Mouse (Mus musculus): ENCODE results near the gene Guk1. TPM values are rescaled to one million over a fixed set of nuclear protein-coding genes. Genes with fewer than 3 reads are reported as not detected.
A peak's percentile ranks its signal among the peaks of the same experiment; 100 is the strongest.

Gene Guk1
- polyA plus RNA-seq, 1 experiment from 2014 or later, result 112 TPM

DNA sequence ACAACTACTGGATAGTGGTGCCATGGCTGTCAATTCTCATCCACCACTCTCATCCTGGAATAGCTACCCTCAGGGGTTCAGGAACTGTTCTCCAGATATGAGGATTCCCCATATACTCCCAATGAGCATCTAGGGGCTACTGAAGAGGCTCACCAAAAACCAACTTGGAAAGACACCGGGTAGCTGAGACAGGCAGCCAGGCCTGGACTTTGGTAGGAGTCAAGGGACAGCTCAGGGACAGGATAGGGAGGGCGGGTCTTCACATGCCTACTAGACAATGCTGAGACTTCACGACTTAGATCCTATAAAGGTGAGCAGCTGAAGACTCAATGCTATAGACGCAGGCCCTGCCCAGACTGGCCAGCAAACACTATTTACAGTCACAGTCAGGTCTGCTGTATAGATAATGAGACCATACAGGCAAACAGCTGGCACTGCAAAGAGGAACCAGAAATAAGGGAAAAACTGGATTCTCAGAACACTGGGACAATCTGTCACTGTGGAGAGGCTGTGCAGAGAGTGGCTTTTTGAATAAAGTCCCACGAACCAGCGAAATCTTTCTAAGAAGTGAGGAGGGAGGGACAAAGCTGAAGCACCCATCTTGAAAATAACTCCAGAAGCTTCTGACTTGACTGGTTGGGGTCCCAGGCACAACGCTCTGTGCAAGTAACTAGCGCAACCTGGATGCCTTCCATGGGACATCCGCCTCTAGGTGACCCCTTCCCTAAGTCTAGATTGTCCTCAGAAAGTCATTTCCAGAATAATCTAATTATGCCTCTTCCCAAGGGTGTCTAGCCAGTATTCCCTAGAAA is 29.4 kb downstream of the Guk1 start:
- Histone ChIP-seq H3K9ac (ENCODE audit: low read length) (0 out of 2 replicates have a peak overlapping the region, but pooled peaks have one; percentile 2), H3K4me3 (ENCODE audit: low read depth, low read length) (peak overlapping the region; percentile 58), H3K27me3 (ENCODE audit: control insufficient read depth, insufficient read depth, low read length) (no peaks in the 10 kb centered on the region), H3K4me1 (ENCODE audit: control insufficient read depth, insufficient read depth, low read length) (peaks cover 3% of the 10 kb centered on the region; the same call in 1 of the 2 replicates), H3K4me2 (ENCODE audit: low read depth) (peak overlapping the region; percentile 70), H3K27ac (ENCODE audit: low read depth, low read length) (peak overlapping the region; percentile 88), H3K36me3 (ENCODE audit: control insufficient read depth, insufficient read depth, low read length) (no peaks in the 10 kb centered on the region; the same call in 1 of the 2 replicates), H3K9me3 (ENCODE audit: control insufficient read depth, low read length) (no peaks in the 10 kb centered on the region)
- WGBS, result 60% methylated on average over 9 of the region's 9 CpGs
- peak; percentile 20 for DNase-seq (ENCODE audit: low spot score)
- no peak; the same call in 1 of the 2 replicates for ATAC-seq (ENCODE audit: insufficient read depth, low FRiP score, low TSS enrichment)

DNA sequence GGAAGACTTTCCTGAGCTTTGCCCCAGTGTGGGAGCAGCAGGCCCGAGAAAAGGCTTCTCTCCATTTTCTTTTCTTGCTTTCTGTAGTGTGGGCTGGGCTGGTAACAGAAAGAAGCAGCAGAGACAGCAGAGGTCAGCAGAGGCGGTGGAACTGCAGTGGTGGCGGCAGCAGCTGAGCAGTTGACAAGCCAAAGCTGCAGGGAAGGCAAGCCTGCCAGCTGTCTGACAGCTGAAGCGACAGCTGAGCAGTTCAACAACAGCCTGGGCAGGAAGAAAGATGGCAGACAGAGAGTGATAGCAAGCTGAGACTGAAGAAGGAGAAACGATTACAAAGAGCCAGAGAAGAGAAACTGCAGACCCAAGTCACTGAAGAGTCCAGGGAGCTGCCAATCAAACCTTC is 30.6 kb downstream of the Guk1 start:
- no peak for DNase-seq (ENCODE audit: low spot score)
- Histone ChIP-seq H3K36me3 (ENCODE audit: control insufficient read depth, insufficient read depth, low read length) (no peaks in the 10 kb centered on the region; the same call in 1 of the 2 replicates), H3K4me3 (ENCODE audit: low read depth, low read length) (no peak overlapping the region), H3K4me2 (ENCODE audit: low read depth) (no peak overlapping the region), H3K9ac (ENCODE audit: low read length) (no peak overlapping the region), H3K4me1 (ENCODE audit: control insufficient read depth, insufficient read depth, low read length) (peaks cover 3% of the 10 kb centered on the region; the same call in 1 of the 2 replicates), H3K27ac (ENCODE audit: low read depth, low read length) (no peak overlapping the region), H3K9me3 (ENCODE audit: control insufficient read depth, low read length) (no peaks in the 10 kb centered on the region), H3K27me3 (ENCODE audit: control insufficient read depth, insufficient read depth, low read length) (no peaks in the 10 kb centered on the region)
- WGBS, result 77% methylated on average over 5 of the region's 5 CpGs
- ATAC-seq (ENCODE audit: insufficient read depth, low FRiP score, low TSS enrichment), result no peak

DNA sequence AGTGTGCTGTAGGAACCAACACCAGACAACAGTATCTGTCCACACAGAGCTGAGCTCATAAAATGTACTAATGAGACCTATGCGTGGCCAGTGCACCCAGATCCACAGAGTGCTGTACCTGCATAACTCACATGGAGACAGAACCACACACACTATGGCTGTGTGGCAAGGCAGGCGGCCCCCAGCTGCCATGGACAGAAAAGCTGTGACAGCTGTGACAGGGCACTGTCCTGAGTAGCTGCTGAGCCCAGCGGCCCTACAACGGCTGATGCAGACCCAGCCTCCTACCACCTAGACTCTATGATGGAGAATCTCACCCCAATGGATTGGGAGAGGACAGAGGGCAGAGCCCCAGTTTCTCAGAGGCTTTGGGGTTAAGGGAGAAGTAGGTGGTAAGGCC is 32.5 kb downstream of the Guk1 start:
- H3K9ac ChIP-seq (ENCODE audit: low read length), result no peak overlapping the region
- no peaks in the 10 kb centered on the region for H3K9me3 ChIP-seq (ENCODE audit: control insufficient read depth, low read length)
- H3K4me3 ChIP-seq (ENCODE audit: low read depth, low read length), result no peak overlapping the region
- H3K4me2 ChIP-seq (ENCODE audit: low read depth), result no peak overlapping the region
- H3K27me3 ChIP-seq (ENCODE audit: control insufficient read depth, insufficient read depth, low read length), result no peaks in the 10 kb centered on the region
- DNase-seq (ENCODE audit: low spot score), result no peak
- WGBS, result 93% methylated on average over 4 of the region's 4 CpGs
- no peaks in the 10 kb centered on the region; the same call in 1 of the 2 replicates for H3K36me3 ChIP-seq (ENCODE audit: control insufficient read depth, insufficient read depth, low read length)
- no peak overlapping the region for H3K27ac ChIP-seq (ENCODE audit: low read depth, low read length)
- ATAC-seq (ENCODE audit: insufficient read depth, low FRiP score, low TSS enrichment), result no peak
- H3K4me1 ChIP-seq (ENCODE audit: control insufficient read depth, insufficient read depth, low read length), result peaks cover 3% of the 10 kb centered on the region; the same call in 1 of the 2 replicates

DNA sequence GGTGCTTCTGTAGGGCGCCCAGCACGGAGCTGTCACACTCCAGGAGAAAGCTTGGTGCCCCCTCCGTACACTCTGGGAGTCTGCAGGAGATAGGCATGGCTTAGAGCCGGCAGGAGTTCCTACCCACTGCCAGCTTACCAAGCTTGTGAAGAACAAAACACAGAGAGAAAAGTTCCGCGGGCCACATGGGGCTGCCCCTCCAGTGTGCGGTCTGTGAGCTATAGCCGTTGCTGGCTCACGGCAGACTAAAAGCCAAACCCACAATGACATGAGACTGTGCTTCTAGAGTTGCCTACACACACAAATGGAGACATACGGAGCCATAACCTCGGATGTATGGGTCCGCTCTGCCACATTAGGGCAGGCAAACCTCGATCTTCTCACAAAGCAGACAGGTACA is 32.9 kb downstream of the Guk1 start:
- no peak overlapping the region for H3K4me3 ChIP-seq (ENCODE audit: low read depth, low read length)
- H3K4me1 ChIP-seq (ENCODE audit: control insufficient read depth, insufficient read depth, low read length), result peaks cover 2% of the 10 kb centered on the region; the same call in 1 of the 2 replicates
- WGBS, result 91% methylated on average over 13 of the region's 13 CpGs
- no peak overlapping the region for H3K27ac ChIP-seq (ENCODE audit: low read depth, low read length)
- no peaks in the 10 kb centered on the region for H3K27me3 ChIP-seq (ENCODE audit: control insufficient read depth, insufficient read depth, low read length)
- H3K4me2 ChIP-seq (ENCODE audit: low read depth), result no peak overlapping the region
- no peaks in the 10 kb centered on the region; the same call in 1 of the 2 replicates for H3K36me3 ChIP-seq (ENCODE audit: control insufficient read depth, insufficient read depth, low read length)
- ATAC-seq (ENCODE audit: insufficient read depth, low FRiP score, low TSS enrichment), result no peak
- no peak overlapping the region for H3K9ac ChIP-seq (ENCODE audit: low read length)
- H3K9me3 ChIP-seq (ENCODE audit: control insufficient read depth, low read length), result no peaks in the 10 kb centered on the region
- DNase-seq (ENCODE audit: low spot score), result no peak

DNA sequence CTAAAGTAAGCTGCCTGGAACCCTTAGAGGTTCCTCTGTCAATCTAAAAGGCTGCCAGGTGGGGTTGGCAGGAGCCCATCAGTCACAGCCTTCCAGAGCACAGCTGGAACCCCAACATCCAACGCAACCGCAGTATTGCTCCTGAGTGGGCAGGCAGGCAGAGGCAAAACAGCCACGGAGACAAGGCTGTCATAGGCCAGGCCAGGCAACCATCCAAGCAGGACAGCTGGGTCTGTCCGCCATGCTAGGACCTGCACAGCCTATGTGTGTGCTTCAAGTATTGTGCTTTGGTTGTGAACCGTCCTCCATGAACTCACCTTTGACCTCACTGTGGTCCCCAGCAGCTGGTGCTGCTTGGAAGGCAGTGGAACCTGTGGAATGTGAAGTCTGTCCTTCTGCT is 36.1 kb downstream of the Guk1 start:
- no peak for DNase-seq (ENCODE audit: low spot score)
- no peak for ATAC-seq (ENCODE audit: insufficient read depth, low FRiP score, low TSS enrichment)
- Histone ChIP-seq H3K27me3 (ENCODE audit: control insufficient read depth, insufficient read depth, low read length) (no peaks in the 10 kb centered on the region), H3K9ac (ENCODE audit: low read length) (no peak overlapping the region), H3K27ac (ENCODE audit: low read depth, low read length) (no peak overlapping the region), H3K9me3 (ENCODE audit: control insufficient read depth, low read length) (no peaks in the 10 kb centered on the region), H3K36me3 (ENCODE audit: control insufficient read depth, insufficient read depth, low read length) (no peaks in the 10 kb centered on the region; the same call in 1 of the 2 replicates), H3K4me2 (ENCODE audit: low read depth) (no peak overlapping the region), H3K4me1 (ENCODE audit: control insufficient read depth, insufficient read depth, low read length) (no peaks in the 10 kb centered on the region), H3K4me3 (ENCODE audit: low read depth, low read length) (no peak overlapping the region)
- 96% methylated on average over 5 of the region's 5 CpGs for WGBS

DNA sequence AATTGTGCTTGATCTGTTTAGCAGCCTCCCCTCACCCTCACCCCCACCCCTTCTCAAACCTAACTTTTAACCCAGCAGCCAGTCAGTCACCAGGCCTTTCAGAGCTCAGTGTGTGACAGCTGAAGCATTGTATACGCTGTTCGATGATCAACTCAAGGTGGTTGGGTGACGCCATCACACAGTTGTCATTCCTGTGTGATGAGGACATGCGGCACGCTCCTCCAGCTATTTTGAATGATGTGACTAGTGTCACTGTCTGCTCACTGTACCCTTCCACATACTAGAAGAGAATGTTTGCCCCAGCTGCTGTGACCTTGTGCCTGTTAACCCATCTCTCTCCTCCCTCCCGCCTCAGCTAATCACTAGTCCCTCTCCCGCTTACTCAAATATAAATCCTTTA is 37.8 kb downstream of the Guk1 start:
- no peaks in the 10 kb centered on the region for H3K9me3 ChIP-seq (ENCODE audit: control insufficient read depth, low read length)
- no peak overlapping the region for H3K4me2 ChIP-seq (ENCODE audit: low read depth)
- no peaks in the 10 kb centered on the region for H3K4me1 ChIP-seq (ENCODE audit: control insufficient read depth, insufficient read depth, low read length)
- 93% methylated on average over 7 of the region's 7 CpGs for WGBS
- no peak overlapping the region for H3K27ac ChIP-seq (ENCODE audit: low read depth, low read length)
- no peak for ATAC-seq (ENCODE audit: insufficient read depth, low FRiP score, low TSS enrichment)
- H3K9ac ChIP-seq (ENCODE audit: low read length), result no peak overlapping the region; the same call in 1 of the 2 replicates
- H3K27me3 ChIP-seq (ENCODE audit: control insufficient read depth, insufficient read depth, low read length), result no peaks in the 10 kb centered on the region
- H3K4me3 ChIP-seq (ENCODE audit: low read depth, low read length), result no peak overlapping the region
- no peaks in the 10 kb centered on the region; the same call in 1 of the 2 replicates for H3K36me3 ChIP-seq (ENCODE audit: control insufficient read depth, insufficient read depth, low read length)
- DNase-seq (ENCODE audit: low spot score), result no peak

DNA sequence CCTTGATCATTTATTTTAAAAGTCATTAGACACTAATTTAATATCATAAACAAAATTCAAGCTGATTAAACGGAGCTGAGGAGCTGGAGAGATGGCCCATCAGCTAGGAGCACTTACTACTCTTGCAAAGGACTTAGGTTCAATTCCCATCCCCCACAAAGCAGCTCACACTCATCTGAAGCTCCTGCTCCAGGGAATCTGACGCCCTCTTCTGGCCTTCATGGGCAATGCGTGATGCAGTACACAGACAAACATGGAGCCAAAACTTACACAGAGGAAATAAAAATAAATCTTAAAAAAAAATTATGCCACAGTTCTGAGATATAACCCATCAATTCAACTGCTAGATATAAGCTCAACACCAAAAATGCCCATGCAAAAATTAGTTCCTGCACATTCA is 40.3 kb downstream of the Guk1 start:
- Histone ChIP-seq H3K4me3 (ENCODE audit: low read depth, low read length) (no peak overlapping the region), H3K4me1 (ENCODE audit: control insufficient read depth, insufficient read depth, low read length) (no peaks in the 10 kb centered on the region), H3K9ac (ENCODE audit: low read length) (no peak overlapping the region), H3K4me2 (ENCODE audit: low read depth) (no peak overlapping the region), H3K36me3 (ENCODE audit: control insufficient read depth, insufficient read depth, low read length) (no peaks in the 10 kb centered on the region), H3K9me3 (ENCODE audit: control insufficient read depth, low read length) (no peaks in the 10 kb centered on the region), H3K27ac (ENCODE audit: low read depth, low read length) (no peak overlapping the region), H3K27me3 (ENCODE audit: control insufficient read depth, insufficient read depth, low read length) (no peaks in the 10 kb centered on the region)
- ATAC-seq (ENCODE audit: insufficient read depth, low FRiP score, low TSS enrichment) (no peak), DNase-seq (ENCODE audit: low spot score) (no peak)
- WGBS, result 29% methylated on average over 3 of the region's 3 CpGs

DNA sequence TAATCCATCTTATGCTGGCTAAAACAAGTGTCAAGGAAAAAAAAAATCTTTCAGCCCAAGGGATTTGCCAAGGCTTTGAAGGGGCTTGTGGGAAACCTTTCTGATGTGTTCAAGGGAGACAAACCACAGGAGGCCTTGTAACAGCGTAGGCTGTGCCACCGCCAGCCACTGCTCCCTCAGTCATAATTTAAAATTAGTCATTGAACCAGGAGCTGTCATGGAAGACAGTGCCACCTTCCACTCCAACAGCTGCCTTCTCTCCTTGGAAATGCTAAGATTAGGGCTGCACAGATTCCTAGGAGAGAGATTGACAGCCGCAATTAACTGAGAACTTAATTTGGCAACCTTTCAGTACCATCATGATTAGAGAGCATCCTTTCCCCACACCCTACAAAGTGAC is 42.7 kb downstream of the Guk1 start:
- no peak for ATAC-seq (ENCODE audit: insufficient read depth, low FRiP score, low TSS enrichment)
- 74% methylated on average over 3 of the region's 3 CpGs for WGBS

DNA sequence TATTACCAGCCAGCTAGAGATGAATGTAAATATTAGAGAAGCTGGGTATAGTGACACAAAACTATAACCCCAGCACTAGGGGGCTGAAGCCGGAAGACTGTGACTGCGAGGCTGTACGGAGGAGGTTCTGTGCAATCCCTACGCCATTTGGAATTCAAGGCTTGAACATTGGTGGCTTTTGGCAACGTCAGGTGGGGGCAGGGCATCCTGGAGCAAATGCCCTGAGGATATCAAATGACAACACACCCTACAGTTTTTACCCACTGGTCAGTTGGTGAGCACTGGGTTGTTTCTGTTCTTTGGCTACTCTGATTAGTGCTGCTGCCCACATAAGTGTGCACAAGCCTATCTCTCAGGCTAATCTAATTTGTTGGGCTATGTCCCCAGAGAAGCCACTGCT is 49.0 kb downstream of the Guk1 start:
- ATAC-seq (ENCODE audit: insufficient read depth, low FRiP score, low TSS enrichment) (no peak), DNase-seq (ENCODE audit: low spot score) (no peak)
- H3K4me1 ChIP-seq (ENCODE audit: control insufficient read depth, insufficient read depth, low read length), result no peaks in the 10 kb centered on the region
- no peaks in the 10 kb centered on the region for H3K9me3 ChIP-seq (ENCODE audit: control insufficient read depth, low read length)
- no peak overlapping the region for H3K9ac ChIP-seq (ENCODE audit: low read length)
- 78% methylated on average over 5 of the region's 5 CpGs for WGBS
- no peak overlapping the region for H3K27ac ChIP-seq (ENCODE audit: low read depth, low read length)
- H3K36me3 ChIP-seq (ENCODE audit: control insufficient read depth, insufficient read depth, low read length), result no peaks in the 10 kb centered on the region
- no peaks in the 10 kb centered on the region; the same call in 1 of the 2 replicates for H3K27me3 ChIP-seq (ENCODE audit: control insufficient read depth, insufficient read depth, low read length)
- no peak overlapping the region for H3K4me2 ChIP-seq (ENCODE audit: low read depth)
- H3K4me3 ChIP-seq (ENCODE audit: low read depth, low read length), result no peak overlapping the region

More for the DNA sequence above, 42.7 kb downstream of the Guk1 start:
- H3K4me2 ChIP-seq (ENCODE audit: low read depth), result no peak overlapping the region
- H3K4me1 ChIP-seq (ENCODE audit: control insufficient read depth, insufficient read depth, low read length), result no peaks in the 10 kb centered on the region
- DNase-seq (ENCODE audit: low spot score), result no peak
- no peaks in the 10 kb centered on the region for H3K9me3 ChIP-seq (ENCODE audit: control insufficient read depth, low read length)
- H3K9ac ChIP-seq (ENCODE audit: low read length), result no peak overlapping the region
- no peaks in the 10 kb centered on the region for H3K27me3 ChIP-seq (ENCODE audit: control insufficient read depth, insufficient read depth, low read length)
- H3K27ac ChIP-seq (ENCODE audit: low read depth, low read length), result no peak overlapping the region
- H3K4me3 ChIP-seq (ENCODE audit: low read depth, low read length), result no peak overlapping the region
- H3K36me3 ChIP-seq (ENCODE audit: control insufficient read depth, insufficient read depth, low read length), result no peaks in the 10 kb centered on the region
